Comparison of ENCODE assay signal across 29 mouse cellular contexts in the genomic region with DNA sequence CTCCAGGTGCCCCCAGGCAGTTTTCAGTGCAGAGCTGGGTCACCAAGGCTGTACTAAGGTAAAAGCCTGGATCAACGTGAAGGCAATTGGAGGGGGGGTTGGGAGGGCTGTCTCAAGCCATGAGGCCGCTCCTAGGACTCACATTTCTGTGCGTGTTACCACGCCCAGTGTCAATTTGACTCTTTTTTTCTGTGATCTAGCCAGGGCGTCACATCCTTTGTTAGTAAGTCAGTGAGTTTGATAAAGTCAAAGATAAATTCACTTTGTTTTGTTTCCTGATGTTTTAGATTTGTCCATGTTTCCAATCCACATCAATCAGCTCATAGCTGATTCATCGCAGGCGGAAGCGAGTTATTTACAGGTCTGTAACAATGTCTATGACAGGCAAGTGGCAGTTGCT. TPM values are rescaled to one million over a fixed set of nuclear protein-coding genes. Genes with fewer than 3 reads are reported as not detected.
DNase-seq lines count a peak whose midpoint lies in the region; ATAC-seq lines count a peak whose summit lies in the region.
"Had no signal": no experiment of that assay in that cellular context is flagged by ENCODE, and none has a peak within 500 bp of the region (broad histone marks: within the 10 kb centered on the region; RNA-seq: fewer than 3 reads in every experiment).

No protein-coding gene starts in this region.

- H3K27ac ChIP-seq in stomach, embryonic 14.5 days (ENCODE audit: low read length), result no peak overlapping the region
- H3K27ac ChIP-seq: embryonic facial prominence, embryonic 13.5 days; forebrain, embryonic 15.5 days; heart, adult 2 months; macrophage; midbrain, embryonic 10.5 days had no signal

- no peaks in the 10 kb centered on the region for H3K36me3 ChIP-seq in stomach, embryonic 14.5 days (ENCODE audit: control insufficient read depth, insufficient read depth, low read length)
- H3K36me3 ChIP-seq: embryonic facial prominence, embryonic 13.5 days; forebrain, embryonic 15.5 days; midbrain, embryonic 10.5 days had no signal

- DNase-seq in embryo, embryonic 10.5 days (ENCODE audit: low spot score), result peak; percentile 4
- DNase-seq in embryo, embryonic 10 days (ENCODE audit: low spot score), result no peak
- peak; percentile 82 for DNase-seq in CD4-positive helper T cell, adult 2 months (ENCODE audit: low read depth, low spot score)
- peak; percentile 71 for DNase-seq in ZHBTc4 (ENCODE audit: low read depth, low spot score)
- DNase-seq in spleen, postnatal 36 days (ENCODE audit: low spot score in 2 of 2), result no peak
- no peak for DNase-seq in retina, embryonic 14.5 days (ENCODE audit: low spot score)
- no peak for DNase-seq in spleen, postnatal 10 days (ENCODE audit: low spot score in 2 of 2)
- DNase-seq: adrenal gland, postnatal 36 days; cerebellum, adult 18-20 months; cerebellum, postnatal 25 days; gastrocnemius, postnatal 14 days; heart, adult 2 months; kidney, postnatal 4 days; layer of hippocampus, adult 9-11 months; lung, adult 18-20 months; right cerebral cortex, adult 18-20 months had no signal

- H3K4me2 ChIP-seq in stomach, embryonic 14.5 days (replicated peaks; ENCODE audit: low read depth, low read length), result no peak overlapping the region
- H3K4me2 ChIP-seq: embryonic facial prominence, embryonic 13.5 days; forebrain, embryonic 15.5 days; liver, embryonic 11.5 days had no signal

- no peak overlapping the region for H3K4me3 ChIP-seq in stomach, embryonic 14.5 days (ENCODE audit: low read depth, low read length)
- H3K4me3 ChIP-seq: embryonic facial prominence, embryonic 13.5 days; forebrain, embryonic 15.5 days; heart, adult 2 months; midbrain, embryonic 10.5 days had no signal

- H3K9me3 ChIP-seq in stomach, embryonic 14.5 days (ENCODE audit: control insufficient read depth, low read depth, low read length), result no peaks in the 10 kb centered on the region
- H3K9me3 ChIP-seq: embryonic facial prominence, embryonic 13.5 days; forebrain, embryonic 15.5 days; midbrain, embryonic 10.5 days had no signal

- WGBS in stomach, embryonic 14.5 days, result 49% methylated on average over 8 of the region's 8 CpGs

- H3K4me1 ChIP-seq in stomach, embryonic 14.5 days (ENCODE audit: control insufficient read depth, insufficient read depth, low read length), result no peaks in the 10 kb centered on the region
- H3K4me1 ChIP-seq: embryonic facial prominence, embryonic 13.5 days; forebrain, embryonic 15.5 days had no signal

- H3K9ac ChIP-seq in stomach, embryonic 14.5 days (replicated peaks; ENCODE audit: low read depth, low read length), result no peak overlapping the region
- H3K9ac ChIP-seq: embryonic facial prominence, embryonic 13.5 days; forebrain, embryonic 15.5 days had no signal

- H3K27me3 ChIP-seq in stomach, embryonic 14.5 days (ENCODE audit: control insufficient read depth, insufficient read depth, low read length), result no peaks in the 10 kb centered on the region
- H3K27me3 ChIP-seq: CH12.LX; embryonic facial prominence, embryonic 13.5 days; forebrain, embryonic 15.5 days had no signal

- ATAC-seq in stomach, embryonic 14.5 days (ENCODE audit: insufficient number of reproducible peaks, insufficient read depth, low FRiP score, low read depth), result peak; percentile 67
- ATAC-seq: forebrain, embryonic 15.5 days had no signal

RNA-seq across cellular contexts. Expression of a gene that starts 21.0 kb away (rescaled TPM):
- polyA plus RNA-seq in stomach, embryonic 14.5 days (2014; fragmentation: Nextera tagmentation; extraction: Ambion mirVana), result 50.6 and 53.4 TPM in 2 replicates

RNA-seq across cellular contexts. Expression of a gene that starts 37.4 kb away (rescaled TPM):
- not detected in 2 replicates for polyA plus RNA-seq in stomach, embryonic 14.5 days (2014; fragmentation: Nextera tagmentation; extraction: Ambion mirVana)
- polyA plus RNA-seq: forebrain, embryonic 15.5 days; heart, embryonic 14.5 days; kidney, embryonic 14.5 days; limb, embryonic 11.5 days; liver, embryonic 11.5 days; macrophage; midbrain, embryonic 10.5 days; midbrain, postnatal 0 days; small intestine, adult 2 months; thymus, postnatal 0 days had no signal

Comparison
In these comparisons a context has a peak if more than half of its experiments do, and no peak if none do; other contexts are left out.
1. DNase-seq: peak in embryo, embryonic 10.5 days (single experiment), CD4-positive helper T cell, adult 2 months (single experiment) and ZHBTc4 (single experiment); none in embryo, embryonic 10 days (single experiment), spleen, postnatal 36 days (0 of 2), retina, embryonic 14.5 days (single experiment) and spleen, postnatal 10 days (0 of 2).